ENCODE assay signal across 23 mouse cellular contexts in the genomic region with DNA sequence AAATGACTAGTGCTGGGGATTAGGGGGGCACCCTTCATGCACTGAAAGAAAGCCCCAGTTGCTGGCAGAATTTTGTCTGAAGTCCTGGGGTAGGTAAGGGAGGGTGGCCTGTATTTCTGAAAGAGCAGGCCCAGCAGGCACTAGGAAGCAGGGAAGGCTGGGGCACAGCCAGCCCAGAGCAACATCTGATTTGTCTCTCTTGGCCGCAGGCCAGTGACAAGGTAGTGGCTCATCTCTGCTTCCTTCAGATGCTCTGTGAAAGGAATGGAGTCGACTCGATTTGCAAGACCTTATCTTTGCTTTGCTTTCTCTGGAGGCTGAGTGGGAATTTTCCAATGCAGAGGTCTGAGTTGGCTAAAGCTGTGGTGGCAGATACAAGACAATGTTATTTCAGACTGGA.
A peak's percentile ranks its signal among the peaks of the same experiment; 100 is the strongest.
DNase-seq lines count a peak whose midpoint lies in the region; ATAC-seq and TF ChIP-seq lines count a peak whose summit lies in the region.
"Had no signal": no experiment of that assay in that cellular context is flagged by ENCODE, and none has a peak within 500 bp of the region (broad histone marks: within the 10 kb centered on the region; RNA-seq: fewer than 3 reads in every experiment).

No protein-coding gene starts in this region.

- H3K4me1 ChIP-seq in hindbrain, postnatal 0 days (ENCODE audit: insufficient read depth, low read length): no peaks in the 10 kb centered on the region
- H3K4me1 ChIP-seq in hindbrain, embryonic 16.5 days (ENCODE audit: control insufficient read depth, insufficient read depth, low read depth, low read length): no peaks in the 10 kb centered on the region; the same call in 1 of the 2 replicates
- H3K4me1 ChIP-seq: embryonic facial prominence, embryonic 13.5 days; hindbrain, embryonic 10.5 days; megakaryocyte, embryonic 14.5 days had no signal

- no peak overlapping the region for H3K27ac ChIP-seq in hindbrain, postnatal 0 days
- H3K27ac ChIP-seq in hindbrain, embryonic 16.5 days (ENCODE audit: low read depth, low read length): no peak overlapping the region
- H3K27ac ChIP-seq in layer of hippocampus, adult 2 months: no peak overlapping the region
- H3K27ac ChIP-seq: embryonic facial prominence, embryonic 13.5 days; hindbrain, embryonic 10.5 days; left cerebral cortex, adult 2 months had no signal

- ATAC-seq in hindbrain, postnatal 0 days: no peak
- no peak for ATAC-seq in hindbrain, embryonic 16.5 days
- ATAC-seq: forebrain, embryonic 14.5 days; inflammation-experienced regulatory T-cells, adult 6 months; midbrain, embryonic 16.5 days had no signal

- H3K4me2 ChIP-seq in hindbrain, postnatal 0 days (ENCODE audit: low read depth, low read length): no peak overlapping the region
- H3K4me2 ChIP-seq in hindbrain, embryonic 16.5 days (ENCODE audit: low read length): no peak overlapping the region
- H3K4me2 ChIP-seq: embryonic facial prominence, embryonic 13.5 days; liver, embryonic 11.5 days had no signal

- WGBS in hindbrain, postnatal 0 days: 64% methylated on average over 3 of the region's 3 CpGs
- 93% methylated on average over 3 of the region's 3 CpGs for WGBS in hindbrain, embryonic 16.5 days

- no peak overlapping the region for H3K4me3 ChIP-seq in hindbrain, postnatal 0 days (ENCODE audit: low read length)
- no peak overlapping the region for H3K4me3 ChIP-seq in hindbrain, embryonic 16.5 days (ENCODE audit: low read length)
- no peak overlapping the region for H3K4me3 ChIP-seq in layer of hippocampus, adult 2 months
- H3K4me3 ChIP-seq: embryonic facial prominence, embryonic 13.5 days; hindbrain, embryonic 10.5 days; left cerebral cortex, adult 2 months; megakaryocyte, embryonic 14.5 days had no signal

- no peaks in the 10 kb centered on the region for H3K9me3 ChIP-seq in hindbrain, postnatal 0 days (ENCODE audit: low read length)
- no peaks in the 10 kb centered on the region for H3K9me3 ChIP-seq in hindbrain, embryonic 16.5 days (ENCODE audit: control insufficient read depth, low read length)
- H3K9me3 ChIP-seq: embryonic facial prominence, embryonic 13.5 days; hindbrain, embryonic 10.5 days had no signal

- peak; percentile 57 to 64 for DNase-seq in cerebellum, postnatal 10 days
- no peak for DNase-seq in cerebellum, adult 11-12 months
- DNase-seq in hindbrain, postnatal 0 days (ENCODE audit: low spot score): peak; percentile 36
- peak; percentile 24 to 26 for DNase-seq in adrenal gland, adult 18-20 months (ENCODE audit: low spot score in 2 of 2)
- DNase-seq in adrenal gland, postnatal 10 days: peak; percentile 43
- no peak for DNase-seq in layer of hippocampus, adult 2 months (ENCODE audit: low spot score in 2 of 2)
- no peak for DNase-seq in layer of hippocampus, postnatal 25 days (ENCODE audit: extremely low spot score in 1 of 2, low spot score in 1 of 2)
- DNase-seq: B cell, adult 2 months; gastrocnemius, postnatal 25 days; kidney, adult 2 months; kidney, postnatal 25 days; lung, adult 18-20 months; spleen, adult 18-20 months; thymus, postnatal 36 days had no signal

- no peak overlapping the region for H3K9ac ChIP-seq in hindbrain, postnatal 0 days (replicated peaks; ENCODE audit: low read length)
- no peak overlapping the region for H3K9ac ChIP-seq in hindbrain, embryonic 16.5 days (ENCODE audit: low read depth, low read length)
- H3K9ac ChIP-seq: embryonic facial prominence, embryonic 13.5 days had no signal

- no peaks in the 10 kb centered on the region for H3K36me3 ChIP-seq in hindbrain, postnatal 0 days (ENCODE audit: insufficient read depth, low read length)
- H3K36me3 ChIP-seq in hindbrain, embryonic 16.5 days (ENCODE audit: control insufficient read depth, insufficient read depth, low read length): no peaks in the 10 kb centered on the region
- H3K36me3 ChIP-seq: embryonic facial prominence, embryonic 13.5 days; hindbrain, embryonic 10.5 days had no signal

- no peaks in the 10 kb centered on the region for H3K27me3 ChIP-seq in hindbrain, postnatal 0 days (ENCODE audit: insufficient read depth, low read length)
- H3K27me3 ChIP-seq in hindbrain, embryonic 16.5 days (replicated peaks; ENCODE audit: control insufficient read depth, insufficient read depth, low read length): no peaks in the 10 kb centered on the region
- H3K27me3 ChIP-seq: embryonic facial prominence, embryonic 13.5 days; megakaryocyte, embryonic 14.5 days had no signal

- TF ChIP-seq CTCF in hindbrain, postnatal 0 days (IDR thresholded peaks at IDR 0.05; ENCODE audit: low read depth): no peak
- TF ChIP-seq CTCF in layer of hippocampus, adult 2 months (conservative IDR thresholded peaks at IDR 0.05): no peak

Comparison
In these comparisons a context has a peak if more than half of its experiments do, and no peak if none do; other contexts are left out.
1. DNase-seq: peak in cerebellum, postnatal 10 days (2 of 2), hindbrain, postnatal 0 days (single experiment), adrenal gland, adult 18-20 months (2 of 2) and adrenal gland, postnatal 10 days (single experiment); none in cerebellum, adult 11-12 months (single experiment), layer of hippocampus, adult 2 months (0 of 2) and layer of hippocampus, postnatal 25 days (0 of 2).